Mouse (Mus musculus): ENCODE results near the gene Spag9.

DNA sequence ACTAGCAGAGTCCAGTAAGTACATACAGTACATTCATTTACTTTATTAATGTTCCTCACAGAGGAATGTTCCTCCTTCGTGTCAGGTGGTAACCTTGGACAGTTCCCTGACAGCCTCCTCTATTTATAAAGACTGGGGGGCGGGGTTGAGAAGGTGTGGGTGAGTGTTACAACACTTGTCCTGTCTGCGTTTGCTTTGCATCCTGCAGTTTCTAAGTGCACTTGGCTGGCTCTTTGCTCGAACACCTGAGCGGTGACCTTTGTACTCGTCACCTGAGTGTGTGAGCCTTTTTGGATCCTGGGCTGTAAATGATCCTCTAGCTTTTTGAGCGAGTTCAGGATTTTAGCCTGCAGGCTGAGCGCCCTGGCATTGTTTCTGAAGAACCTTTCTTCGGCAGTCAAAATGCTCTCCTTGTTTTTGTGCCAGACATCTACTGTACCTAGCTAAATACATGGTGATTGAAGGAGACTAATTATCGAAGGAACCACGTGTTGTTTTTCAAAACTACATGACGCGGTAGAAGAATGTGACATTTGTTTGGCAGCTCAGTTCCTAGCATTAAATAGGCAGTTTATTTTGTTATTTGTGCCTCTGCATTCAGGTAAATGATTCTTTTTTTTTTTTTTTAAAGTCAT lies 1.4 kb downstream of the Spag9 start:
- no peak for TF ChIP-seq POLR2A (IDR thresholded peaks at IDR 0.05; ENCODE audit: insufficient read depth, low read length)
- TF ChIP-seq CTCF (IDR thresholded peaks at IDR 0.05; ENCODE audit: low read depth, low read length) = no peak
- no peak for TF ChIP-seq EP300 (IDR thresholded peaks at IDR 0.05; ENCODE audit: insufficient read depth, low read depth, low read length)

Measured in ES-Bruce4 (cell line).